Mouse (Mus musculus): ENCODE measurements around the gene Fcrla.

- TF ChIP-seq POLR2A (IDR thresholded peaks at IDR 0.05; ENCODE audit: insufficient read depth, low read length) (no peak), CTCF (IDR thresholded peaks at IDR 0.05; ENCODE audit: low read depth, low read length) (no peak), EP300 (IDR thresholded peaks at IDR 0.05; ENCODE audit: insufficient read depth, low read depth, low read length) (no peak)
These were observed 26.4 kb downstream of the Fcrla start for GRCm38 (mm10) chr1:170900799-170901467.
